Mouse (Mus musculus): ENCODE results near the gene Vti1a. TPM values are rescaled to one million over a fixed set of nuclear protein-coding genes. Genes with fewer than 3 reads are reported as not detected.

Gene Vti1a
- polyA plus RNA-seq, 1 experiment from 2014 or later, result 29.4 TPM

DNA sequence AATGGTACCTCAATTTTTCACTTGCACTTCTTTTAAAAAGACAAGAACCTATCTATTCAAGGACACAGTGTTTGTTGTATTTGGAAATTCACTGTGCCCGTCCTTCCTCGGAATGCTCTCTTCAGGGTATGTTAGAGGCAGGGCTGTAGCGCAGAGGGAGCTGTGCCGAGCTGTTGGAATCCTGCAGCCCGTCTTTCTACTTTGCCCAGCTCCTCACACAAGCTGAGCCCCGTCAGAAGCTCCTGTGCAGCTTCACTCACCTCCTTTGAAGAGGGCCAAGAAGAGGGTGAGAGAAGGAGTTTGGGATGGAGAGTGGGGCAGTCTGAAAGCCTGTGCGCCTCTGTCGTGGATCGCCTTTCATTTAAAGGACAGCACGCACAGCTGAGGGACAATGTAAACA is 72.9 kb downstream of the Vti1a start:
- Histone ChIP-seq H3K9me3 (no peaks in the 10 kb centered on the region), H3K27me3 (replicated peaks) (no peaks in the 10 kb centered on the region), H3K4me2 (replicated peaks) (peak overlapping the region; percentile 41), H3K4me3 (no peak overlapping the region), H3K27ac (no peak overlapping the region), H3K9ac (no peak overlapping the region), H3K4me1 (peaks cover 12% of the 10 kb centered on the region; the same call in 1 of the 2 replicates), H3K36me3 (no peaks in the 10 kb centered on the region)
- ATAC-seq (ENCODE audit: low FRiP score, low read depth), result no peak
- WGBS, result 39% methylated on average over 10 of the region's 10 CpGs

DNA sequence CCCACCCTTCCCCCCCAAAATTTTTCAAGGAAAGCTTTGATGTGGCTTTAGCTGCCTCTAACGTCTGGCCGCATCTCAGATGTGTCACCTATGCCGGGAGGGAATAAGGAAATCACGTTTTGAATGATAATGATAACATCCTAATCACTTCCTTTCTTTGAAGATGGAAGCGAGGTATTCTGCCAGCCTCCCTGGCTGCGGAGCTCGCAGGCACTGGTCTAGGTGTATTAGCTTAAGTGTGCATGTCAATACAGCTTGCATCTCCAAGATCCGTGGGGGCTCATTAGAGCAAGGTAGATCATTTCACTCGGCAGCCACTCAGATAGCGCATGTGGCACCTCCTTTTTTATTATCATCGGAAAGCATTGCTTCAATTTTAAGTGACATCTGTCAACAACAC is 74.2 kb downstream of the Vti1a start:
- H3K27me3 ChIP-seq (replicated peaks), result no peaks in the 10 kb centered on the region
- H3K4me3 ChIP-seq, result no peak overlapping the region
- no peaks in the 10 kb centered on the region for H3K36me3 ChIP-seq
- no peak overlapping the region for H3K4me2 ChIP-seq (replicated peaks)
- H3K9me3 ChIP-seq, result no peaks in the 10 kb centered on the region
- H3K4me1 ChIP-seq, result peaks cover 12% of the 10 kb centered on the region; the same call in 1 of the 2 replicates
- no peak for ATAC-seq (ENCODE audit: low FRiP score, low read depth)
- no peak overlapping the region for H3K9ac ChIP-seq
- no peak overlapping the region for H3K27ac ChIP-seq
- WGBS, result 68% methylated on average over 11 of the region's 11 CpGs

DNA sequence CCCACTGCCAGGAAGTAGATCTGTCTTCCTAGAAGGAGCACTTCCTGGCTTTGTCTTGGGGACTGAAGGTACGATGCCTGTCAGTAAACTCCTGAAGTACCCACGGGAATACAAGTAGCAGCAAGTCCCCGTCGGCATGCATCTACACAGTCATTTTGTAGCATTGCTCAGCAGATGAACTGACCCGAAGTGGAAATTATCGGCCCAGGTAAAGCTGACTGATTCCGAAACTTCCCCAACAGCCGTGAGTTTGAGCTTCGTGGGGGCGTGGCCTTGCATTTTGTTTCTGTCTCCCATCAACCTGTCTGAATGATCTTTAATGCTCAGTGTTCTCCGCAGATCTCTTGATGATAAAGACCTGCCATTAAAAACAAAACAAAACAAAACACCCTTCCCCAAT is 85.5 kb downstream of the Vti1a start:
- WGBS, result 92% methylated on average over 11 of the region's 11 CpGs
- H3K36me3 ChIP-seq, result no peaks in the 10 kb centered on the region
- no peak overlapping the region for H3K4me2 ChIP-seq (replicated peaks)
- no peak for ATAC-seq (ENCODE audit: low FRiP score, low read depth)
- H3K9me3 ChIP-seq, result no peaks in the 10 kb centered on the region
- H3K27ac ChIP-seq, result no peak overlapping the region
- no peaks in the 10 kb centered on the region for H3K27me3 ChIP-seq (replicated peaks)
- H3K4me3 ChIP-seq, result no peak overlapping the region
- no peak overlapping the region for H3K9ac ChIP-seq
- H3K4me1 ChIP-seq, result no peaks in the 10 kb centered on the region

DNA sequence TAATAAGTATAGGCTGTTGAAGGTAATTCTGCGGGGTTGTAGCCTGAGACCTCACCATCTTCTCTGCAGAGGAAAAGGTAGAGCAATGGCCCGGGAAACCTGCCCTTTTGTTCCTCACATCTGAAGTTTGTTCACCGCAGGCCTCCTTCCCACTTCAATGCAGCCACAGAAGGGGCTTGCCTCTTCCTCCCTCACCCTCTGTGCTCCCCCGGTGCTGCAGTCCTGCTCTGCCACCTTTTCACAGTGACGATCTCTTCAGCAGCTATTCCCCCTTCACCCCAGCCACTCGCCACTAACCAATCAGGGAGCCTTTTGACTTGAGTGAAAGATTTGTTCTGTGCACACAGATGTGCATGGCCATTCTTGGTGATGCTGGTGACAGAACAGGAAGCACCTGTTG is 92.4 kb downstream of the Vti1a start:
- Histone ChIP-seq H3K4me1 (peaks cover 3% of the 10 kb centered on the region; the same call in 1 of the 2 replicates), H3K4me2 (replicated peaks) (no peak overlapping the region), H3K9me3 (no peaks in the 10 kb centered on the region), H3K27me3 (replicated peaks) (no peaks in the 10 kb centered on the region), H3K36me3 (no peaks in the 10 kb centered on the region), H3K4me3 (no peak overlapping the region), H3K9ac (no peak overlapping the region), H3K27ac (no peak overlapping the region)
- whole genome bisulfite sequencing, result 51% methylated on average over 6 of the region's 6 CpGs
- no peak for ATAC-seq (ENCODE audit: low FRiP score, low read depth)

DNA sequence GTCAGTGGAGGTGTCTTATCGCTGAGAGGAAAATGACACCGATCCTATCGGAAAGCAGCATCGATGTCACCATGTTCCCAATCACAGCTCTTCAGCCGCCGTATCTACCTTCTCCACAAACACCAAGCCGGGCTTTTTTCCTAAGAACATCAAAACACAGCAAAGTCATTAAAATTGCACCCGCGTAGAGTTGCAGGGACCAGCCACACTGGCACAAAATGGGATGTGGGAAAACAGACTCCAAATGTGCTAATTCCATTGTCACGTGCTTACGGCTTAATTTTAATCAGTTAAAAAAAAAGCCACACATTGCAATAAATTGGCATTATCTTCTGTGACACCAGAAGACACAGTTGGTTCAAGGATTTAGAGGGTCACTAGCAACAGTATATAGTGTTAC is 95.3 kb downstream of the Vti1a start:
- H3K4me2 ChIP-seq (replicated peaks), result no peak overlapping the region
- WGBS, result 74% methylated on average over 11 of the region's 11 CpGs
- H3K9me3 ChIP-seq, result no peaks in the 10 kb centered on the region
- H3K27me3 ChIP-seq (replicated peaks), result no peaks in the 10 kb centered on the region
- no peak overlapping the region for H3K4me3 ChIP-seq
- ATAC-seq (ENCODE audit: low FRiP score, low read depth), result no peak
- H3K9ac ChIP-seq, result no peak overlapping the region
- no peak overlapping the region for H3K27ac ChIP-seq
- no peaks in the 10 kb centered on the region for H3K36me3 ChIP-seq
- H3K4me1 ChIP-seq, result peaks cover 3% of the 10 kb centered on the region; the same call in 1 of the 2 replicates

DNA sequence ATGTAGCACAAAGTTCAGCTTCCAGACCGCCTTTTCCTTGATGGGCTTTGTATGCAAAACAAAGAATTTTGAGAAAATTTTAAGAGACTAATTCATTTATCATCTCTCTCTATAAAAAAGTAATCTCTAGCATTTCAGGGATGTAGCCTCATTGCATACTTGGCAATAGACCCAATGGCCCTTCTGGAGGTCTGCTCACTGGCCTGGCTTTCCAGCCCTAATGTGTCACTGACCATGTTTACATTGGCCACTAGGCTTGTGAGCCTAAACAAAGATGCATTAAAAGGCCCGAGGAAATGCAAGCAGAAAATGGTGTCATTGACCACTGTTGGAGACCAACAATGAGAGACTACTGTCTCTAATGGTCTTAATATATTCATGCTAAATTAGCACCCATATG is 95.8 kb downstream of the Vti1a start:
- peaks cover 3% of the 10 kb centered on the region; the same call in 1 of the 2 replicates for H3K4me1 ChIP-seq
- H3K9me3 ChIP-seq, result no peaks in the 10 kb centered on the region
- no peaks in the 10 kb centered on the region for H3K36me3 ChIP-seq
- no peak overlapping the region for H3K4me3 ChIP-seq
- H3K27ac ChIP-seq, result no peak overlapping the region
- no peak overlapping the region for H3K4me2 ChIP-seq (replicated peaks)
- no peak for ATAC-seq (ENCODE audit: low FRiP score, low read depth)
- 40% methylated on average over 2 of the region's 2 CpGs for WGBS
- no peaks in the 10 kb centered on the region for H3K27me3 ChIP-seq (replicated peaks)
- no peak overlapping the region for H3K9ac ChIP-seq

DNA sequence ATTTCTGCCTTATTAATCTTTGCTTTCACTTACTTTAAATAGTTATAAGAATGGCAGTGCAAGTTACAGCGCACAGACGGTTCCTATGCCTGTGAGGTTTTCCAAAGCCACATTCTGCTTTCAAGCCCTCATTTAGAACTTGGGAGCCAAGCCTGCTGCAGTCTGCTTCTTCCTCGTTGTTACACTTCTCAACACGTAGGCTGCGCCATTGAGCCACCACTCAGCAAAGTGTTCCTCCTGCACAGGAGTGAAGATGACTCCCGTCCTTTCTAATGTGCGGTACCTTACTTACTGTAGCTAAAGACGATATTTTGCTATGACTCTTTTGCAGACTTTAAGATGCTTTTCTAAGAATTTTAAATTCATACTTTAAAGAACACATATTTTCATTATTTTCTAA is 98.0 kb downstream of the Vti1a start:
- Histone ChIP-seq H3K9ac (no peak overlapping the region), H3K4me1 (peaks cover 3% of the 10 kb centered on the region; the same call in 1 of the 2 replicates), H3K27ac (no peak overlapping the region), H3K4me3 (no peak overlapping the region), H3K4me2 (replicated peaks) (no peak overlapping the region), H3K9me3 (no peaks in the 10 kb centered on the region), H3K36me3 (no peaks in the 10 kb centered on the region), H3K27me3 (replicated peaks) (no peaks in the 10 kb centered on the region)
- WGBS, result 38% methylated on average over 8 of the region's 8 CpGs
- no peak for ATAC-seq (ENCODE audit: low FRiP score, low read depth)

DNA sequence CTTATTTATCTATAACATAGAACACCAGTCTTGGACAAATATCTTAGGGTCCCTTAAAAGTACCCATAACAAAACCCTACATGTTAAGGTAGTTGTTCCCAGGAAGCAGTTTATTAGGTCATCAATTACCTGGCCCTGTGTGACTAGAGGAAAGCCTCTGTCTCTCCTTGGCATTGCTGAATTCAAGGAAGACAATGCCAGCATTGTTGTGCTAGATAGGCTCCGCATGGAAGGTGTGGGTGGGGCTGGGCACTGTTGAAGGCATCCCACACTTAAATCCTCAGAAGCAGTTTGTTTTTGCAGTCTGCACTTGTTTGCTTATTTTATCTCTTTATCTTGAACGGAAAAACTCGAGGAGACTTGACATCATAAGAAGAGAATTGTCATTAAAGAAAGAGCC is 102.7 kb downstream of the Vti1a start:
- no peaks in the 10 kb centered on the region for H3K9me3 ChIP-seq
- WGBS, result 26% methylated on average over 3 of the region's 3 CpGs

DNA sequence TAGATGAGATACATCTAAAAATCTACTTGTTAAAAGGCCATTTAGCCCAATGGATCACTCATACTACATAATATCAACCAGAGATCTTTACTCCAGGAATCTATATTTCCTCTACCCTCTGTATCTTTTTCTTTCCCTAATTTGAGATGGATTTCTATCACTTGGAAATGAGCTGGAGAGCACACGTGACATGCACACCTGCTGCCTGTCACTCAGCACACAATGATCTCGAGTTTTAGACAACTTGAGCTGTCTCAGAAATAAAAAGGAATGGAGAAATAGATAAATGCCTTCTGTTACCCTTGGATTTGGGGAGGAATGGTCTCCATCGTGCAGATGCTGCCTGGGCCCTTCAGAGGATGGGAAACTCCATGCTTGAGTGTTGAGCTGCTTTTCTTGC is 103.9 kb downstream of the Vti1a start:
- WGBS, result 79% methylated on average over 3 of the region's 3 CpGs
- ATAC-seq (ENCODE audit: low FRiP score, low read depth), result no peak
- no peak overlapping the region for H3K4me2 ChIP-seq (replicated peaks)
- H3K9ac ChIP-seq, result no peak overlapping the region
- H3K27me3 ChIP-seq (replicated peaks), result no peaks in the 10 kb centered on the region
- H3K4me3 ChIP-seq, result no peak overlapping the region
- no peak overlapping the region for H3K27ac ChIP-seq
- H3K36me3 ChIP-seq, result no peaks in the 10 kb centered on the region
- H3K9me3 ChIP-seq, result no peaks in the 10 kb centered on the region
- peaks cover 16% of the 10 kb centered on the region; the same call in 1 of the 2 replicates for H3K4me1 ChIP-seq

More for the DNA sequence above, 102.7 kb downstream of the Vti1a start:
- Histone ChIP-seq H3K4me2 (replicated peaks) (no peak overlapping the region), H3K4me3 (no peak overlapping the region), H3K9ac (no peak overlapping the region), H3K36me3 (no peaks in the 10 kb centered on the region), H3K27ac (no peak overlapping the region), H3K27me3 (replicated peaks) (no peaks in the 10 kb centered on the region), H3K4me1 (peaks cover 16% of the 10 kb centered on the region; the same call in 1 of the 2 replicates)
- no peak for ATAC-seq (ENCODE audit: low FRiP score, low read depth)

DNA sequence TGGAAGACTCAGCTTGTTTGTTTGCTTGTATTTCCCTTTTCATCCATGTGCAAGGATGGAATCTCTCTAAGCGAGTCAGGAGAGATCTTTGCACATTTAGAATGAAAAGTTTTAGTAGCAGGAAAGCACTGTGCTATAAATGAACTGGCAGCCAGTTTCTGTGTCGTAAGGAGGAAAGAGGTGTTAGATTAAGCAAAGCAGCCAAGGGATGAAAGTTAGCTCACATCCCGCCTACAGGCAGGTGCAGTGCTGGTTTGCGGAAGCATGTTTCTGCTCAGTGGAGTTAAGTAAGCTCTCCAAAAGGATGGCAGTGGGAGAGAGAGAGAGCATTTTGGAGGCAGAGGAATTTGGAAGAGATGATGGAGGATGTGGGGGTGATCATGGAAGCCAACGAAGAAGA is 105.7 kb downstream of the Vti1a start:
- Histone ChIP-seq H3K27ac (no peak overlapping the region), H3K4me3 (no peak overlapping the region), H3K27me3 (replicated peaks) (no peaks in the 10 kb centered on the region), H3K9ac (no peak overlapping the region), H3K9me3 (no peaks in the 10 kb centered on the region), H3K4me1 (peaks cover 16% of the 10 kb centered on the region; the same call in 1 of the 2 replicates), H3K36me3 (no peaks in the 10 kb centered on the region), H3K4me2 (replicated peaks) (no peak overlapping the region)
- 88% methylated on average over 5 of the region's 5 CpGs for WGBS
- ATAC-seq (ENCODE audit: low FRiP score, low read depth), result no peak

DNA sequence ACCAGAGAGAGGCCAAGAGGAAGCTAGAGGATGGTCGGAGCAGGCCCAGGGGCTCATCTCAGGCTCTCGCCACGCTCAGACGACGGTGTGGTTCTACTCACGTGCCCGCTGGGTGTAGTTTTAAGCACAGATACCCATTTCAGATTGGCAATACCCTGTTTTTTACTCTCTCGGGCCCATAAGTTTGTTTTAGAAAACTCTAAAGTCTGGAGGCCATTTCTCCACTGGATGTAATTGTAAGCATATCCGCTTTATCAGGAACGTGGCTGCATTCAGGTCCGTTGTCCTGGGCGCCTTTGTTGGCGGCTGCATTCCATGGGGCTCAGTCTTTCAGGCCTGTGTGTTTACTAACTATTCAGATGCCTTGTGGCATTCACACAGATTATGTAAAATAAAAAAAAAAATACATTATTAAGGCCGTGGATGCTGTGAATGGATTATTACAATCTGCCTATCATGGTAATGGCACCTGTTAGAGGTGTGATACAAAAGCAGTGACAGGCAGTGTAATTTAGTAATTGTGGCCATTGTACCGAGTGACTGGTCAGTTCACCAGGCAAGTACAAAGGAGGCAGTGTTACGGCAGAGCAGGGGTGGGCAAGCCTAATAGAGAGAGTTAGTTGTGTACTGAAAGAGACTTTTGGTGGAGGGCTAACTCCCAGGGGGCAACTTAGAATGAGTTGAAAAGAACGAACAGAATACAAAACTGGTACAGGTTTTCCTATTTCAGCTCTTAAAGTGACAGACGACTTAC is 106.4 kb downstream of the Vti1a start:
- Histone ChIP-seq H3K27me3 (replicated peaks) (no peaks in the 10 kb centered on the region), H3K4me2 (replicated peaks) (no peak overlapping the region), H3K4me3 (no peak overlapping the region), H3K36me3 (no peaks in the 10 kb centered on the region), H3K4me1 (peaks cover 16% of the 10 kb centered on the region; the same call in 1 of the 2 replicates), H3K9me3 (no peaks in the 10 kb centered on the region), H3K9ac (no peak overlapping the region; the same call in 1 of the 2 replicates), H3K27ac (no peak overlapping the region)
- ATAC-seq (ENCODE audit: low FRiP score, low read depth), result peak; percentile 53; the same call in 1 of the 2 replicates
- 49% methylated on average over 18 of the region's 18 CpGs for WGBS

DNA sequence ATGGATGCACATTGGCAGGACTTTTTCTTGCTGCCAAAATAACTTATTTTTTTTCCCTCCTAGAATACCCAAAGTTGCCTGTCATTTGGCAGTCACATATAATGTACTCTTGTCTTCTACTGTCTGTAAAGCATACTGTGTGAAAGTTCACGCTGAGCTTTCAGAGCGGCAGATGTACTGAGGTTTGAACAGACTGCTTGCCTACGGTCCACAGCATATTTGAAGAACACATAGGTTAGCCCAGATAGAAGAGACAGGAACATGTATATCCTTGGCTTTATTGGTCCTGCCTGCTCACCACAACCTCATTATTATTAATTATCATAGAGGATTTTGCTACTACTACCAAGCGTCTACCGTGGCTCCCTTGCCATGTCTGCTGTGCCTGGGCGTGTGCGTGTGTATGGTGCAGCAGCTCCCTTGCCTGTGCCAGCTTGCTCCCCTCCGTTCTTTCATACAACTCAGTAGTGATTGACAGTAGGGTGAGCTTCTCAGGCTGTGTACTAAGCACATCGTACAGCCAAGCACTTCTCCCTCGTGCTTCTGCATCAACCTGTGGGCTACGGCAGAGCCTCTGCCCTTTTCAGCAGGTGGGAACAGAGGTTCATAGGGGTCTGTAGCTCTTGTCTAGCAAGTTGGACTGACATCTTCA is 107.1 kb downstream of the Vti1a start:
- Histone ChIP-seq H3K4me1 (peaks cover 16% of the 10 kb centered on the region; the same call in 1 of the 2 replicates), H3K4me3 (no peak overlapping the region), H3K9ac (no peak overlapping the region), H3K4me2 (replicated peaks) (no peak overlapping the region), H3K27me3 (replicated peaks) (no peaks in the 10 kb centered on the region), H3K27ac (no peak overlapping the region), H3K36me3 (no peaks in the 10 kb centered on the region), H3K9me3 (no peaks in the 10 kb centered on the region)
- WGBS, result 79% methylated on average over 11 of the region's 11 CpGs
- no peak for ATAC-seq (ENCODE audit: low FRiP score, low read depth)
